Mouse (Mus musculus) adrenal gland, postnatal 10 days (tissue): ENCODE data around the gene Prr14l. TPM values are rescaled to one million over a fixed set of nuclear protein-coding genes. Genes with fewer than 3 reads are reported as not detected.

Experiments used
- total RNA-seq, 2 experiments: library from RNA; stranded (reverse); gene quantifications; 2 replicates each; pipeline ENCODE4 v1.2.3; 2021

Prr14l gene
- total RNA-seq, 2 experiments from 2014 or later = 21.4 to 25.0 TPM

Other genes with a start within 250 kb of the Prr14l start
- 10 to 100 TPM; 43.1 to 44.3 TPM for gene Yes1, start 243.1 kb downstream of the Prr14l start, total RNA-seq
- gene Pisd, start 68.6 kb downstream of the Prr14l start, total RNA-seq = 10 to 100 TPM; 53.2 to 62.4 TPM
- gene Gm20671, start 27.1 kb downstream of the Prr14l start, total RNA-seq = not detected
- gene Depdc5, start 9.4 kb upstream of the Prr14l start, total RNA-seq = 10 to 100 TPM; 30.1 to 38.4 TPM
- gene Ywhah, start 164.6 kb upstream of the Prr14l start, total RNA-seq = 100 to 1,000 TPM; 137 to 144 TPM
- under 1 TPM; 0.06 to 0.12 TPM for gene Slc5a1, start 250.0 kb upstream of the Prr14l start, total RNA-seq